Mouse (Mus musculus) CD4-positive, CD25-positive, alpha-beta regulatory T cell, adult 2 months (primary cell): ENCODE results near the gene Fam120b.
"Not testable (repeated sequence)": the region's sequence is repeated elsewhere in the genome, so short reads cannot be mapped to it uniquely, and the experiment has no call there.

Source experiments
- DNase-seq: peaks from one replicate; pipeline ENCODE4 v3.0.0-alpha.2; 2012; ENCODE audit warnings: low read depth, low spot score

Fam120b gene

DNA sequence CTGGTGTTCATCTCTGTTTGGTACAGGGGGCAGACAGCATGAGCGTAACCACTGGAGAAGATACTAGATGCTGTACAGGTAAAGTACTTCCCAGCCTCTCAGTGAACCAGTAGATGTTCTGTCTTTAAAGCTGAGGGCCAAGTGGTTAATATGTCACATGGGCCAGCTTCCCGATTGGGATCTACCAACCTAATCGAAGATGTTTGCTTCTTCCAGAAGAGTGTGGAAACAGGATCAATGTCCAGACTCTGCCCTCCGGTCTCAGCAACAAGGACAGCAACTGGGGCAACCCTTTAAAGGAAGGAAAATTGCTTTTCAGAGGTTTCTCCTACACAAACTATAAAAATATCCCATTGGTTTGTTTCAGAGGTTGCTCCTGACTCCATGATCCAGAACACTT is 35.5 kb downstream of the Fam120b start:
- DNase-seq = no peak

DNA sequence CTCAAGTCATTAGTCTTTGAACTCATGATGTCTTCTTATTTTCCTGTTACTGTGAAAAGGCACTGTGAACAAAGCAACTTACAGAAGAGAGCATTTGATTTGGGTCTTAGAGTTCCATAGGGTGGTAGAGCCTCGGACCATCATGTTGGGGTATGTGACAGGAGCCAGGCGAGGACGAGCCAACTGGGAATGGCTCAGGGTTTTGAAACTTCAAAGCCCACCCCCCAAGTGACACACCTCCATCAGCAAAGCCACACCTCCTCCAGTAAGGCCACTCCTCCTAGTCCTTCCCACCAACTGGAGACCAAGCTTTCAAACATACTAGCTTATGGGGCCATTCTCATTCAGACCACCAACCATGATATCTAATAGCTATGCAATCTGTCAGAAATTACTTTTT is 36.0 kb downstream of the Fam120b start:
- DNase-seq = no peak

DNA sequence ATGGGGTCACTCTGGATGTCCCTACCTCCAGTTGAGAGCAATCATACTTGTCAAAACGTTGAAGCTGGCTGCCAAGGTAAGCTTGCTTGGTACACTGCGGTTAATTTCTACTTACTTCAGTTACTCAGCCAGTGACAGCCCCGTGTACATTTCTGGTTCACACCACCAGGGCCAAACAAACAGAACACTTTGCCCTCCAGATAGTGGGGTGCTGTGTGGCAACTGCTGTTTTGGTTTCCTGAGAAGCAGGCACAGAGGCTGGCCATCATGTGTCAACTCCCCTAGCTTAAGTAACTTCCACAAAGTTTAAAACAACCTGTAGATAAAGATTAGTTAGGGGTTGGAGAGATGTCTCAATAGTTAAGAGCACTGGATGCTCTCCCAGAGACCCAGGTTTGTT is 38.7 kb downstream of the Fam120b start:
- DNase-seq = no peak

DNA sequence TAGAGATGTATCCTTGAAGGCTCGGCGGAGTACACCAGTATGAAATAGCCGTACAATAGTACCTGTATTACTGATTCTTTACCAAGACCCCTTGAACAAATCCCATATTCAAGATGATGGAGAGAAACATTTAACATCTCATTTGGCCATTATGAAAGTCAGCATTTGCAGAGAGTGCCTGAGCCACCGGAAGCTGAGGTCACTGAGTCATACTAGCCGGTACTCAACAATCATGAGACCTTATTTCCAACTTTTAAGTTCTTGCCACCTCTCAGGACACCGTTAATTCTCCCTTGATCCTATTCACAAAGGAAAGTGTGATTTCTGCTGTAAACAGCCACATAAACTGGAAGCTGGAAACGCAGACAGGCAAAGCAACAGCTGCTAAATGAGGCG is 44.1 kb downstream of the Fam120b start:
- no peak for DNase-seq

DNA sequence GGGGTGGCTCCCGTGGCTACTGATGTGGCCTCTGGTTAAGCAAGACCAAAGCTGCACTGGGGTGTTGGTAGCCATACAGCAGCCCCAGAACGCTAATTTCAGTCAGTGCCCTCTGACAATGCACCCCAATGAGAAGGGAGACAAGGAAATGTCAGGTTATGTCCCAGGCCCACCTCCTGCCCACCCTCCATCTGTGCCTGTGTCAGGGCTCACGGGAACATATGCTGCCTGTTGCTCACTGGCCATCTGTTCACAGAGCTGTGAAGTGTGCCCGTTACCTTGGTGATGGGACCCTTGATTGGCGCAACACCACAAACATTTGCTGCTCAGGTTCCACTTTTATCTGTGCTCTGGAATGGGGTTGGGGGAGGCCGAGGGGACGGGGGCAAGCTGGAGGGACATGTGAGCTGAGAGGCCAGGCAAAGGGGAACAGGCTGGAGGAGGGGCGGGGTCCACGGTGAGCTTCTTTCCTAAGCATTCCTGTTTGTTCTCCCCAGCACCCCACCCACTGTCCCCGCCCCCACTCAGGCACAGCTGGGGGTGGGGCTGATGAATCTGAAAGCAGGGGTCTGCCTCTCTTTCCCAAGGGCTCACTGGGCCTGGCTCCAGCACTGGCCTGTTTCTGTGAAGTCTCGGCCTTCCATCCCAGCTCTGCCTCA is 44.6 kb downstream of the Fam120b start:
- DNase-seq = no peak

DNA sequence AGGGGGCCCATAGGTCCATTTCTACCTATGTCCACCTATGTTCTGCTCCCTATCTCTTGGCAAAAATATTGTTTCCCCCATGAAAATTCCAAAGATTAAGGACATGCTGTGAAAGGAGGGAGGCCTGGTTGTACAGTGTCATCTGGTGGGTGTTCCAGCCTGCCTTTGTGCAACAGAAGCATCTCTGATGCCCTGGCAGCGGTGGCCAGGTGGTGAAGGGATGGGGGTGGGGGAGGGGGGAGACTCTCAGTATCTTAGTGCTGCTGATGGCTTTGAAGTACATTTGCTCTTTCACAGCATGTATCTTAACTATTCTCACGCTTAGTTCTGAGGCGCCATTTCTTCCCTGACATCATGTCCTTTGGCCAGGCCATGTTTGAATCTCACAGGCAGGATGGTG is 49.4 kb downstream of the Fam120b start:
- DNase-seq = no peak

DNA sequence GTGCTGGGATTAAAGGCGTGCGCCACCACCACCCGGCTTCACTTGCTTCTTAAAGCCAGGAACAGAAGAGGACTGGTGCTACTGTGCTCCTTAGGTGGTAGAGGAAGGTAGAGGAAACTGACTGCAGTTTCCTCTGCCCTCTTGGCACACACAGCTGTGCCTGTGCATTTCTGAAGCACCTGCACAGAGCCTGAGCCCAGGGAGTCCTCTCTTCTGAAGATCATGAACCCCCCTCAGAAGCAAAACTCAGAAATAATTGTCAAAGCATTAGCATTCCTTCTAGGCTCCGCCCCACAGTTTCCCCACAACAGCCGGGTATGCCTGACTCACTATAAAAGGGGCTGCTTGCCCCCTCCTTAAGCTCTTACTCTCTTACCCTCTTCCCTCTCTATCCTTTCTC is 51.8 kb downstream of the Fam120b start:
- no peak for DNase-seq

DNA sequence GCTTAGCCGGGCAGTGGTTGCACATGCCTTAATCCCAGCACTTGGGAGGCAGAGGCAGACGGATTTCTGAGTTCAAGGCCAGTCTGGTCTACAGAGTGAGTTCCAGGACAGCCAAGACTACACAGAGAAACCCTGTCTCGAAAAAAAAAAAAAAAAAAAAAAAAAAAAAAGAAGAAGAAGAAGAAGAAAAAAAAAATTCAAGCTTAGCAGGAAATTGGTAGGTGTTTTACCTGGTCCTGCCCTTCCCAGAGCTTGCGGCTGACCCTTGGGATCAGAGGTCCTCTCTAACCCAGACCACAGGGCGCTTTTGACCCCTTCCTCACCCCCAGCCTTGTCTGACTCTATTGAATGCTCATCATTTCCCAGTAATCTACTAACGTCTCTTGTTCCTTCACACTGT is 53.1 kb downstream of the Fam120b start:
- DNase-seq = not testable (repeated sequence)

DNA sequence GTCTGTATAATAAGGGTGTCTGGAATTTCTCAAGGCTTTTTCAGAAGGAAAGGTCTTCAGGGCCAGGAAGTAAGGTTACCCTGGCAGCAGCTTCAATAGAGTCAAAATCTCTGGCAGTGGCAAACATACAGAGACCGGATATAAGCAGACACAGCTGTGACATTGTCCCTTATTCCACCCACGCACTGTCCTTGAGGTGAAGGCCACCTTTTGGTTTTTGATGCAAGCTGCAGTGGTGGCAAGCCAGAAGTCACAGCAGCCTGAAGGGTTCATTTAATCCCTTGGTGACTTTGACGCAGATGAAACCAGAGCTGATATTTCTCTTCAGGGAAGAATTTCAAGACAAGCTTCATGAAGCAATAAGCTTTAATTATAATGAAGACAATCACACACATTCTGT is 53.6 kb downstream of the Fam120b start:
- no peak for DNase-seq

DNA sequence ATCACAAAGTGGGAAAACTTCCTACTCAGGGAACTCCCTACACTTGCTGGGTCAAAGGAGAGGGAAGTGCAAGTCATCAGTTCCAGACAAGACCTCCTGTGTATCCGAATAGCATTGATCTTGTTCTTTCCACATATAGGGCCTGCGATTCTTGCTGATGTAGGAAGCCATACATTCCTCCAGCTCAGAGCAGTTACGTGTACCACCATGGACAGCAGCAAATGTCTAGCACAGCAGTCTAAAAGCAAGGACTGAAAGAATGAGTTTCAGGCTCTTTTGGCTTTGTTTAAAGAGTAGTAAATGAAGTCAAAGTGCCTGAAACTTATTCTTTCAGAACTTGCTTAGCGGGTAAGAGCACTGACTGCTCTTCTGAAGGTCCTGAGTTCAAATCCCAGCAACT is 59.2 kb downstream of the Fam120b start:
- no peak for DNase-seq

DNA sequence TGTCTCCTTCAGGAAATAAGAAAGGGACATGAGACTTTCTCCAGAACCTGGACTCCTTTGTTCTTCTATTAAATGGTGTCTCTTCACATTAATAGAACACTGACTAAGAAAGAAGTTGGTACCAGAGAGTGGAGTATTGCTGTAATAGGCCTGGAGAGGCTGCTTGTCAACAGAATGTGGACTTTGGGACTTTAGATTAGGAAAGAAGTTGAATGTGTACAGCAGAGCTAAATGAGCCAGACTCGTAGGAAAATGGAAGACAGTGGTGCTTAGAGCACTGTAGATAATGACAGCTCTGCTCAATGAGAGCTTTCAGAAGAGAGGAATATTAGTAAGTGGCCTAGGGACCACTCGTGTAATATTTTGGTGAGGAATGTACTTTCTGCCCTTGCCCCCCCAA is 60.6 kb downstream of the Fam120b start:
- DNase-seq = no peak

DNA sequence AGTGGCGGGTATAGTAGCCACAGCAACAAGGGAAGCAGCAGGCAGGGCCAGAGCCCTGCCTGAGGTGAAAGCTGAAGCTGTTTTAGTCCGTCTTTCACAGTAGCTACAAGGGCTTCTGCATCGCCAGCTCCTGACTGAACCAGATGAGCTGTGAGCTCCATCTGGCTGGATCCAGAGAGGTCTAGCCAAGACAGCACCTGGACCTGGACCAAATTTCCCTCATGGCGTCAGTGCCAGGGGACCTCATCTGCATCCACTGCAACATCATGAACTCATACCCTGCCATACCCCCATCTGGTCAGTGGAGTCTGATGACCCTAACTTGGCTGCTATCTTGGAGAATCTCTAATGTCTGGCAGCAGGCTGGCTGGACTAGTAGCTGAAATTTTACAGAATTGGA is 63.8 kb downstream of the Fam120b start:
- no peak for DNase-seq

DNA sequence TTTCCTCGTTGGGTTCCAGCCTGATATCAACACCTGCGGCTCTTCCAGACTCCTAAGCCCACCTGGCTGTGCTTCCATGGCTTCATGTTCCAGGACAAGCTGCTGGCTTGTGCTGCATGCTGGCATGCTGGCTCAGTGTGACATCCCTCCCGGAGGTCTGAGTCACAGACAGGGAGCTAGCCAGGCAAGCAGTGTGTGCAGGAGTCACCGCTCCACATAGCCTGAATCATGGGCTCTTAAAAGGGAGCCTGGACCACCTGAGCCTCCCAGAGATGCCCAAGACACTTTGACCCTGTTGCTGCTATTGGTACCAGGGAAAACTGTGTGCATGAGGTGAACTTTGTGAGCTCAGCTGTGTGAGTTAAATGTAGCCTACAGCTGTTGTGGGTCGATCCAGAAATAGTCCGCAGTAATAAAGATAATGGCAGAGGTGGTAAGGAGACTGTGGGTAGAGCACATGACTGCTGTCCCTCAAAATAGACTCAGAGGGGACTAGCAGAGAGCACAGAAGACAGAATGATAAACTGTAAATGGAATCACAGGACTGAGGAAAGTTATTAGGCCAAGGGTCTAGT is 66.0 kb downstream of the Fam120b start:
- no peak for DNase-seq

DNA sequence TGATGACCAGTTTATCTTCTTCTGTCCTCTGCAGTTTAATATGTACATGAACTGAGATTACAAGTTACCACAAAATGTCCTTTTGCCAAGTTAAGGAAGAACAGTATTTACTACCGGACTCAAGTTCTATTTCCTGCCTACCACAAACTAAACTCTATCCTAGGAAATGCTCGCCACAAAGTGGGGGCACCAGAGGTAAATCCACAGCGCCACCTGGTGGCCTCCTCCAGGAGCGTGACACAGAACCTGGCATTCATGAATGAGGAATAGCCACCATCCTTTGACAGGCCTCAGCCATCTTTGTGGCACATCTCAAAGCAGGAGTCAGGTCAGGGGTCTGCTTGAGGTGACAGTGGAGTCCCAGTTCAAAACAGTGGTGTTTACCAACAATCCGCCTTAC is 71.7 kb downstream of the Fam120b start:
- DNase-seq = peak; percentile 81

DNA sequence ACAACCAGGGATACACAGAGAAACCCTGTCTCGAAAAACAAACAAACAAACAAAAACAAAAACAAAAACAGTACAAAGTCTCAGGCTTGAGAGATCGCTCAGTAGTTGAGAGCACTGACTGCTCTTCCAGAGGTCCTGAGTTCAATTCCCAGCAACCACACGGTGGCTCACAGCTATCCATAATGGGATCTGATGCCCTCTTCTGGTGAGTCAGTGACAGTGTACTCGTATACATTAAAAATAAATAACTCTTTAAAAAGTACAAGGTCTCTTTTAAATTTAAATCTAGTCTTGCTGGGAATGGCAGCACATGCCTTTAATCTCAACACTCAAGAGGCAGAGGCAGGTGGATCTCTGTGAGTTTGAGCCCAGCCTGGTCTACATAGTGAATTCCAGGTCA is 76.7 kb downstream of the Fam120b start:
- peak; percentile 20 for DNase-seq
